Mouse (Mus musculus): ENCODE data around the gene Gm20696. TPM values are rescaled to one million over a fixed set of nuclear protein-coding genes. Genes with fewer than 3 reads are reported as not detected.

Gene Gm20696
- polyA plus RNA-seq, 1 experiment from 2014 or later = 3.2 TPM

- Histone ChIP-seq H3K27me3 (ENCODE audit: insufficient read depth, poor library complexity, severe bottlenecking) (no peaks in the 10 kb centered on the region), H3K4me3 (no peak overlapping the region), H3K36me3 (no peaks in the 10 kb centered on the region), H3K4me1 (replicated peaks) (peaks cover 44% of the 10 kb centered on the region), H3K9me3 (no peaks in the 10 kb centered on the region), H3K27ac (peak overlapping the region; percentile 69)
- WGBS = 54% methylated on average over 19 of the region's 19 CpGs
- peak; percentile 33 for DNase-seq (ENCODE audit: low spot score)
These were observed 346.9 kb downstream of the Gm20696 start for GRCm38 (mm10) chr6:99319415-99320405.

GRCm38 (mm10) chr6:99314746-99315145 lies 351.9 kb downstream of the Gm20696 start:
- Histone ChIP-seq H3K9me3 (no peaks in the 10 kb centered on the region), H3K27ac (no peak overlapping the region), H3K27me3 (ENCODE audit: insufficient read depth, poor library complexity, severe bottlenecking) (no peaks in the 10 kb centered on the region), H3K4me3 (no peak overlapping the region), H3K36me3 (no peaks in the 10 kb centered on the region), H3K4me1 (replicated peaks) (peaks cover 44% of the 10 kb centered on the region)
- 61% methylated on average over 3 of the region's 3 CpGs for WGBS
- no peak for DNase-seq (ENCODE audit: low spot score)

- no peak overlapping the region for H3K27ac ChIP-seq
- 70% methylated on average over 12 of the region's 12 CpGs for WGBS
- no peak overlapping the region for H3K4me3 ChIP-seq
- no peaks in the 10 kb centered on the region for H3K27me3 ChIP-seq (ENCODE audit: insufficient read depth, poor library complexity, severe bottlenecking)
- no peaks in the 10 kb centered on the region for H3K9me3 ChIP-seq
- H3K36me3 ChIP-seq = no peaks in the 10 kb centered on the region
- peaks cover 29% of the 10 kb centered on the region for H3K4me1 ChIP-seq (replicated peaks)
- no peak for DNase-seq (ENCODE audit: low spot score)
These were observed 356.1 kb downstream of the Gm20696 start for GRCm38 (mm10) chr6:99310529-99310928.

- H3K27ac ChIP-seq = no peak overlapping the region
- H3K36me3 ChIP-seq = no peaks in the 10 kb centered on the region
- WGBS = 47% methylated on average over 3 of the region's 3 CpGs
- H3K4me1 ChIP-seq (replicated peaks) = peaks cover 28% of the 10 kb centered on the region
- H3K4me3 ChIP-seq = no peak overlapping the region
- no peak for DNase-seq (ENCODE audit: low spot score)
- H3K27me3 ChIP-seq (ENCODE audit: insufficient read depth, poor library complexity, severe bottlenecking) = no peaks in the 10 kb centered on the region
- H3K9me3 ChIP-seq = no peaks in the 10 kb centered on the region
These were observed 356.5 kb downstream of the Gm20696 start for GRCm38 (mm10) chr6:99310171-99310500.

GRCm38 (mm10) chr6:99309466-99310170 lies 357.0 kb downstream of the Gm20696 start:
- H3K27ac ChIP-seq = no peak overlapping the region
- H3K36me3 ChIP-seq = no peaks in the 10 kb centered on the region
- 82% methylated on average over 14 of the region's 14 CpGs for WGBS
- no peak overlapping the region for H3K4me3 ChIP-seq
- peaks cover 25% of the 10 kb centered on the region for H3K4me1 ChIP-seq (replicated peaks)
- H3K27me3 ChIP-seq (ENCODE audit: insufficient read depth, poor library complexity, severe bottlenecking) = no peaks in the 10 kb centered on the region
- H3K9me3 ChIP-seq = no peaks in the 10 kb centered on the region
- DNase-seq (ENCODE audit: low spot score) = no peak

DNA sequence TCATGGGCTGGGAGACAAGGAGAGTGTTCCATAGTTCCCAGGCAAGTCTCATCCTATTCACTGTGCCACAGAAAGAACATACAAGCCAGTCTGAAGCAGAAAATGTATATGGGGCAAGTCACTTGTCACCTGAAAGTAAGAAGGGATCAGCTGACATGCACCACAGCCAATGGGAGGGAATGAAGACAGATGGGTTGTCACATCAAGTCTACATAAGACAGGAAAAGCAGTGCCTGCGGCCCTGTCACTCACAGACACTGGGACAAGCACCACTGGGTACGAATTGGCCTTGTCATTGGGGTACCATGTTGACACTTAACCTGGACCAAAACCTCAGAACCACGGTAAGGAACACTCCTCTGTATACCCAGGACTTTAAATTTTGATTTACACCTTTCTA lies 360.8 kb downstream of the Gm20696 start:
- H3K4me1 ChIP-seq (replicated peaks) = peaks cover 15% of the 10 kb centered on the region
- H3K4me3 ChIP-seq = no peak overlapping the region
- 91% methylated on average over 3 of the region's 3 CpGs for WGBS
- no peaks in the 10 kb centered on the region for H3K27me3 ChIP-seq (ENCODE audit: insufficient read depth, poor library complexity, severe bottlenecking)
- DNase-seq (ENCODE audit: low spot score) = no peak
- no peak overlapping the region for H3K27ac ChIP-seq
- no peaks in the 10 kb centered on the region for H3K36me3 ChIP-seq
- H3K9me3 ChIP-seq = no peaks in the 10 kb centered on the region

DNA sequence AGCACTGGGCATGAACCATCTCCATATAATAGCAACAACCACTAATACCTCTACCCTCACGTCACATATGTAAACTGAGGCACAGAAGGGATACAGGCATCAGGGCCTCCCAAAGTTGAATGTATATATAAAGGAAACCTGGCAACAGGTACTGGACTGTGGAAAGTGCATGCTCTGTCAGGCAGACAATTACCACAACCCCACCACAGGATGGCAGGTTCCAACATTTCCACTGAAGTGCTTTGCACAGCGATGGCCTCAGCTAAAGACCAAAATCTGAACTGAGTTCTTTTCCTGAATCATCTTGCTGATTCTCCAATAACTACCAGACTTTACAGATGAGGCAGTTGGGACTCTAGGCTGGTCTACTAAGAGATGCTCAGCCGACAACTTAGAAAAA lies 361.4 kb downstream of the Gm20696 start:
- no peaks in the 10 kb centered on the region for H3K9me3 ChIP-seq
- no peak overlapping the region for H3K27ac ChIP-seq
- no peaks in the 10 kb centered on the region for H3K27me3 ChIP-seq (ENCODE audit: insufficient read depth, poor library complexity, severe bottlenecking)
- no peaks in the 10 kb centered on the region for H3K36me3 ChIP-seq
- peaks cover 9% of the 10 kb centered on the region for H3K4me1 ChIP-seq (replicated peaks)
- H3K4me3 ChIP-seq = no peak overlapping the region
- no peak for DNase-seq (ENCODE audit: low spot score)
- WGBS = 91% methylated on average over 3 of the region's 3 CpGs

GRCm38 (mm10) chr6:99302662-99303435 lies 363.7 kb downstream of the Gm20696 start:
- Histone ChIP-seq H3K36me3 (no peaks in the 10 kb centered on the region), H3K27ac (no peak overlapping the region), H3K9me3 (no peaks in the 10 kb centered on the region), H3K27me3 (ENCODE audit: insufficient read depth, poor library complexity, severe bottlenecking) (no peaks in the 10 kb centered on the region), H3K4me1 (replicated peaks) (0 out of 2 replicates have a peak, but pooled peaks cover 4% of the 10 kb centered on the region), H3K4me3 (no peak overlapping the region)
- WGBS = 88% methylated on average over 6 of the region's 6 CpGs
- DNase-seq (ENCODE audit: low spot score) = no peak

GRCm38 (mm10) chr6:99301923-99302322 lies 364.7 kb downstream of the Gm20696 start:
- H3K4me1 ChIP-seq (replicated peaks) = 0 out of 2 replicates have a peak, but pooled peaks cover 5% of the 10 kb centered on the region
- DNase-seq (ENCODE audit: low spot score) = no peak
- 79% methylated on average over 8 of the region's 8 CpGs for WGBS

GRCm38 (mm10) chr6:99300235-99300634 lies 366.4 kb downstream of the Gm20696 start:
- H3K27me3 ChIP-seq (ENCODE audit: insufficient read depth, poor library complexity, severe bottlenecking) = no peaks in the 10 kb centered on the region
- H3K9me3 ChIP-seq = no peaks in the 10 kb centered on the region
- DNase-seq (ENCODE audit: low spot score) = no peak
- 94% methylated on average over 6 of the region's 6 CpGs for WGBS
- no peak overlapping the region for H3K27ac ChIP-seq
- H3K4me3 ChIP-seq = no peak overlapping the region
- H3K4me1 ChIP-seq (replicated peaks) = 0 out of 2 replicates have a peak, but pooled peaks cover 5% of the 10 kb centered on the region
- H3K36me3 ChIP-seq = no peaks in the 10 kb centered on the region

More at GRCm38 (mm10) chr6:99301923-99302322, 364.7 kb downstream of the Gm20696 start:
- Histone ChIP-seq H3K4me3 (no peak overlapping the region), H3K9me3 (no peaks in the 10 kb centered on the region), H3K36me3 (no peaks in the 10 kb centered on the region), H3K27me3 (ENCODE audit: insufficient read depth, poor library complexity, severe bottlenecking) (no peaks in the 10 kb centered on the region), H3K27ac (no peak overlapping the region; the same call in 1 of the 2 replicates)

DNA sequence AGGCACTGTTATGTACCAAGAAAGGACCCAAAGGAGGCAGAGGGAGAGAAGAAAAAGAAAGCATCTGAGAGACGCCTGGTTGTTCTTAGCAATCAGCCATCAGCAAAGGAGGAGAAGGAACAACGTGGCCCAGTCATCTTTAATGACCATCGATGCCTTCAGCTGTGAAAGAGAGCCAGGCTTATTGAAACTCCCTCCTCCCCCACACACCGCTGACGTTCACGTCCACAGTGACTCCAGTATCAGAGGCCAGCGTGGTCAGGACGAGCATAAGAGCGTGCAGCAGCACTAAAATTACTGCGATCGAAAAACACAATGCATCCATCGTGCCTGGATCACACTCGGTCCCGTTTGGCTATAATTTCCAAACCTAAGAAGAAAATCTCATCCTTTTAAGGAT lies 367.4 kb downstream of the Gm20696 start:
- H3K4me3 ChIP-seq = no peak overlapping the region
- no peaks in the 10 kb centered on the region for H3K27me3 ChIP-seq (ENCODE audit: insufficient read depth, poor library complexity, severe bottlenecking)
- no peaks in the 10 kb centered on the region for H3K9me3 ChIP-seq
- no peak for DNase-seq (ENCODE audit: low spot score)
- no peak overlapping the region for H3K27ac ChIP-seq
- 0 out of 2 replicates have a peak, but pooled peaks cover 5% of the 10 kb centered on the region for H3K4me1 ChIP-seq (replicated peaks)
- 78% methylated on average over 14 of the region's 14 CpGs for WGBS
- no peaks in the 10 kb centered on the region for H3K36me3 ChIP-seq

DNA sequence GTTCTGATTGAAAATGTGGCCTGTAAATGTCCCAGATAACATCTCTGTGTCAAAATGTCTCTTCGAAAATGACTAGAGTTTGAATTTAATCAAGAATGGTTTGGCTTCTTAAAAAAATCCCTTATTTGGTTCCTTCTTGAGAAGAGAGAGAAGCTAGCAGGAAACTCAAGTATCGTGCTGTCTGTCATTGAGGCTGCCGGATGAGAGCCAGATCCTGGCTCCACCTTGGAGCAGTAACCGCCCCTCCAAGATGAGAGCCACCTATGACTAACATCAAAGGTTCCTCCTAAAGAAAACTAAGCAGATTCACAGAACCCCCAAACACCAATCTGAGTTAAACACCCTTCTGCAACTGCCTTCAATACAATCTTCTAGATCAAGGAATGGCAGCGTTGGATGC lies 369.1 kb downstream of the Gm20696 start:
- H3K27me3 ChIP-seq (ENCODE audit: insufficient read depth, poor library complexity, severe bottlenecking) = no peaks in the 10 kb centered on the region
- no peaks in the 10 kb centered on the region for H3K9me3 ChIP-seq
- no peak for DNase-seq (ENCODE audit: low spot score)
- WGBS = 87% methylated on average over 5 of the region's 5 CpGs
- H3K4me1 ChIP-seq (replicated peaks) = 0 out of 2 replicates have a peak, but pooled peaks cover 5% of the 10 kb centered on the region
- no peak overlapping the region for H3K4me3 ChIP-seq
- no peaks in the 10 kb centered on the region for H3K36me3 ChIP-seq
- H3K27ac ChIP-seq = no peak overlapping the region
